Mouse (Mus musculus): ENCODE measurements around the gene Gm5447.

Gm5447 gene

DNA sequence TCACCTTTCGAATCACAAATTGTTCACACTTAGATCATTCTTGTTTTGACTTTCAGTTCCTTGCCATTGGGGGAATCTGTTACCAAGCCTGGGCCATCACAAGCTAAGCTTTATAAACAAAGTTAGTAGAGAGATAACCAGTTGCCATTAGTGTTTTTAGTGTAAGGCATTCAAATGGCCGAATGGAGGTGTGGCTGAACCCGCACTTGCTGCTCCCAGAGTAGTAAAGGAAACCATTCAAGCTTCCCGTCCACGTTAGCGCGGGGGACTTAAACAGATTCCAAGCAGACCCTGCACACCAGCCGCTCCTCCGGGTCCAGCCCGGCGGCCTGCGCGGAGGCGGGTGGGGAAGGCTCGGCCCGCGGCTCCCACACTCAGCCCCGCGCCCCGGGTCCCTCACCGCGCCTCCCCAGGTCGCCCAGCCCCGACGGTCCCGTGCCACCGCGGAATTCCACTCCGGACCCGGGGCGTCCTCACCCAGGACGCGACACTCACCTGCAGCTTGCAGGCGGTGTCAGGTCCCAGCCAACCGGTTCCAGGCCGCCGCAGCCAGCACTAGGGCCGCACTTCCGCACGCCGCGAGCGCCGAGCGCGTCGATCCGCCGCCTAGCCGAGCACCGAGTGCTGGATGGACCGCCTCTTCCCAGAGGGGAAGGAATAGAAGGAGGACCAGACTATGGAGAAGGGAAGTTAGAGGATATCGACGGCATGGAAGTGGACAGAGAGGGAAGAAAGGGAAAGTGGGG is at the start of gene Gm5447, which contains the start of gene Exoc2:
TSS of gene Gm5447 (plus strand) at position 704 of the 746 bp plus-strand sequence.
TSS of gene Exoc2 (minus strand) at position 593 of the 746 bp plus-strand sequence.
- DNase-seq (ENCODE audit: low read depth, low spot score), result peak; percentile 89

DNA sequence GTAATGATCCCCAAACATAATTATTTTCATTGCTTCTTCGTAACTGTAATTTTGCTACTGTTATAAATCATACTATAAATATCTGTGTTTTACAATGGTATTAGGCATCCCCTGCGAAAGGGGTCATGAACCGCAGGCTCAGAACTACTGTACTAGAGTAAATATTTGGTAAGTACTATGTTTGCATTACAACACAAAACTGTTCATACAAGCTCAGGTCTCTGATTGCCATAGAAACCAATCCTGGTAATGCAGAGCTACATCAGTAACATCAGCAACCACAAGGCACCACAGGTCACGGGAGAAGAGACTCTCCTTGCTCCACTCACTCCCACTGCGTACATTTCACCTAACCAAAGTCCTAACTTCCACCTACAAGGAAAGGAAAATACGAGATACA is 49.7 kb upstream of the Gm5447 start:
- DNase-seq (ENCODE audit: low read depth, low spot score), result no peak

- no peak for DNase-seq (ENCODE audit: low read depth, low spot score)
These were observed 44.9 kb upstream of the Gm5447 start for GRCm38 (mm10) chr13:30929119-30929518.

- DNase-seq (ENCODE audit: low read depth, low spot score), result no peak
These were observed 42.4 kb upstream of the Gm5447 start for GRCm38 (mm10) chr13:30931613-30932012.

- no peak for DNase-seq (ENCODE audit: low read depth, low spot score)
These were observed 41.0 kb upstream of the Gm5447 start for GRCm38 (mm10) chr13:30932972-30933371.

GRCm38 (mm10) chr13:30945788-30946187 is 28.2 kb upstream of the Gm5447 start:
- DNase-seq (ENCODE audit: low read depth, low spot score), result no peak

DNA sequence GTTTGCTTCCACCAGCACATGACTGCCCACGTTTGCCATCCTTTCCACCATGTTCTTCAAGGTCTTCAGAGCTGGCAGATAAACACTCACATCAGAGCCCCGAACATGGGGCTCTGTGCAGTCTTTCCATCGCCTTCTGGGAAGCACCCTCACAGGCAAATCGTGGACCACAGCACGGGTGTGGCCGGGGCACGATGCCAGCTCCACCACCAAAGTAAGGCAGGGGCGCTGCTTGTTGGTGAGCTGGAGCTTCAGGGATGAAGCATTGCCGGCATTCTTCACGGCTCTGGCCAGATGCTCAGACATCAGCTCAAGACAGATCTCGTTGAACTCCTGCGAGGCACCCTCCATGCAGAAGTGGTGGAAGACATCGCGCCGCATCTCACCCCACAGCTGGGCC is 26.9 kb upstream of the Gm5447 start:
- no peak for DNase-seq (ENCODE audit: low read depth, low spot score)

GRCm38 (mm10) chr13:30947540-30947939 is 26.5 kb upstream of the Gm5447 start, which contains the start of gene Hus1b:
Gene Hus1b, minus strand, starts transcription at chr13:30947759.
- no peak for DNase-seq (ENCODE audit: low read depth, low spot score)

DNA sequence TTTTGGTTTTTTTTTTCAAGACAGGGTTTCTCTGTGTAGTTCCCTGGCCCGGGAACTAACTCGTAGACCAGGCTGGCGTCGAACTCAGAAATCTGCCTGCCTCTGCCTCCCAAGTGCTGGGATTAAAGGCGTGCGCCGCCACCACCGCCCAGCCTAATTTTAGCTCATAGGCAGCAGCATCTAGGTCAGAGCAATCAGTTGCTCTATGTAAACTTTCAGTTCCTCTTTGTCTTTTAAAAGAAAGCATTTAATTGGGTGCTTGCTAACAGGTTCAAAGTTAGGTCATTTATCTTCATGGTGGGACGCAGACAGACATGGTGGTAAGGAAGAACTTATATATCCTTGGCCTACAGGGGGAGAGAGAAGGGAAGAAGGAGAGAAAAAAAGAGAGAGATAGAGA is 24.8 kb upstream of the Gm5447 start:
- DNase-seq (ENCODE audit: low read depth, low spot score), result no peak

DNA sequence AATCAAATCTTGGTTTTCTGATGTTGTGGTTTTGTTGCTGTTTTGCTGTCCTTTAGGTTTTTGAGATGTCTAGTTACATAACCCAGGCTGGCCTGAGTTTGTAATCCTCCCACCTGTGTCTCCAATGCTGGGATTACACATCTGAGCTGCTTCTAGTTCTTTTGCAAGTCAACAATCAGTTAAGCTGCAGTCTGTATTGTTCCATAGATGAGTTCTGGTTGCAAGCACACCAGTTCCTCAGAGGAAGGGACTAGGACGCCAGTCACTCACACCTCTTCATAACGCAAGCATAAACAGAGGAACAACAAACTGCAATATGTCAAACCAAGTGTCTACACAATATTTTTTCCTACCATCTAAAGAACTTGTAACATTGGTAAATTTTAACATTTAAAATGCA is 22.0 kb upstream of the Gm5447 start:
- no peak for DNase-seq (ENCODE audit: low read depth, low spot score)

- no peak for DNase-seq (ENCODE audit: low read depth, low spot score)
These were observed 20.4 kb upstream of the Gm5447 start for GRCm38 (mm10) chr13:30953580-30953979.

DNA sequence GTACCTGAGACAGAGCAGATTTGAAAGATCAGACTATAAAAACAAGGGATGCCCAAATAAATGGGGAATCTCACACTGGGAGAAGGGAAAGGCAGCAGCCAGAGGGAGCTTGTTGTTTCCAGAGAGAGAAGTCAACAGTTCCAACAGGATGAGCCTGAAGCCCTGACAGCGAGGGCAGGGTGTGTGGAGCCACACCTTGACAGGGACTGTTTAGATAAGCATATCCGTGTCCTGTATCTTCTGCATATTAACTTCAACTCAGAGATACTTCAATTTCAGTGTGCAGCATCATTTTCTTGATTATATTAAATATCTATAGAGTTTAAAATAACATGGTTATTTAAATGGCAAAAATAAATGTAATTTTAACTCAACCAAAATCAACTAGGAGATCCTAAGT is 13.3 kb upstream of the Gm5447 start:
- no peak for DNase-seq (ENCODE audit: low read depth, low spot score)

- no peak for DNase-seq (ENCODE audit: low read depth, low spot score)
These were observed 12.1 kb upstream of the Gm5447 start for GRCm38 (mm10) chr13:30961932-30962331.

DNA sequence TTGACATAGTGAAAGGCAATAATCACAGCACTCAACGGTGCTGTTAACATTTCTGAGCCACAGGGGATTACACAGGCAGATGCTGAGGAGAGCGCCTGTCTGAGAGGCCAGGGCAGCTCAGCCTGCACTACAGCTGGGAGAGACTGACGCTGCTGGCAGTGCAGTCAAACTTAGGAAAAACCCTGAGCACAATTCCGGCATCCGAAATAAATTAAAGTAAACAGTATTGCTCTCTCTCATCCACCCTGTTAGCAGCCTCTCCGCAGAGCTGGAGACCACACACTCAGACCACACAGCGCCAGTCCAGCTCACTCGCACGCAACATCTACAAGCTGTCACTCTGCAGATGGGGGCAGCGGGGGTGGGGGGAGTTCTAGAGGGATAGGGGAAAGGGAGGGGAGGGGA is 7.5 kb upstream of the Gm5447 start:
- peak; percentile 73 for DNase-seq (ENCODE audit: low read depth, low spot score)

GRCm38 (mm10) chr13:30968311-30968710 is 5.7 kb upstream of the Gm5447 start:
- no peak for DNase-seq (ENCODE audit: low read depth, low spot score)

- no peak for DNase-seq (ENCODE audit: low read depth, low spot score)
These were observed 3.0 kb upstream of the Gm5447 start for GRCm38 (mm10) chr13:30971047-30971446.

- DNase-seq (ENCODE audit: low read depth, low spot score), result no peak
These were observed 1.9 kb upstream of the Gm5447 start for GRCm38 (mm10) chr13:30972102-30972501.

DNA sequence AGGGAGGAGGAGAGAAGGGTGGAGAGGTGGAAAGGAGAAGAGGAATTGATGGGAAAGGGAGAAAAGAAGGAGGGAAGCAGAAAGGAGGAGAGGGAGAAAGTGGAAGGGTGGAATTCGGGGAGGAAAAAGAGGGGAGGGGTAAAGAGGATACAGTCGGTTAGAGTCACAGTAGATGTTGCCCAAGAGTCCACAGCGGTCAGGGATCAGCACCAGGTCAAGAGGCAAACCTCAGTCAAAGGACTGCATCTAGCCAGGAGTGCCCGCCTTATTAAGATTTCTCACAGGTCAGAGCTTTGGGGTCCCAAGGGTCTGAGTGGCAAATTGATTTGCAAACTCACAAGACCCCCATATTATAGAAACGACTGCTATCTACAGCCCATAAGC is 235 bp downstream of the Gm5447 start:
- DNase-seq (ENCODE audit: low read depth, low spot score), result no peak

GRCm38 (mm10) chr13:30976536-30977084 is 2.6 kb downstream of the Gm5447 start:
- no peak for DNase-seq (ENCODE audit: low read depth, low spot score)

DNA sequence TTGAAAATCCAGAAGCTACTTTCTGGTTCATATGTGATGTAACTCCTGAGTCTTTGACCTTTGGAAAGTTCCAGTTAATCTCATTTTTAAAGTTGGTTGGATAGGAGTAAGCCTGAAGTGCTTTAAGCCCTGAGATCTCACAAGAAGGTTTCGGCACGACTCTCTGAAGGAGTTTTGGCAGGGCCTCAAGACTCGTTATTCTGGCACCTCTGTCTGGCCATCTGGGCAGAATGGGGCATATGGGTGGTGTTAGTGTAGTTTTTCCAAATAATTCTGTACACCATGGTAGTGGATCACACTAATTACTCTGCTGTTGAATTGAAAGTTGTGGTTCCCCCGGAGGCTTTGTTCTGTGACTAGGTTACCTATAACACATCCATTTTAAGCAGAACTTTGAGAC is 4.2 kb downstream of the Gm5447 start:
- DNase-seq (ENCODE audit: low read depth, low spot score), result no peak

- DNase-seq (ENCODE audit: low read depth, low spot score), result no peak
These were observed 7.7 kb downstream of the Gm5447 start for GRCm38 (mm10) chr13:30981666-30982065.

DNA sequence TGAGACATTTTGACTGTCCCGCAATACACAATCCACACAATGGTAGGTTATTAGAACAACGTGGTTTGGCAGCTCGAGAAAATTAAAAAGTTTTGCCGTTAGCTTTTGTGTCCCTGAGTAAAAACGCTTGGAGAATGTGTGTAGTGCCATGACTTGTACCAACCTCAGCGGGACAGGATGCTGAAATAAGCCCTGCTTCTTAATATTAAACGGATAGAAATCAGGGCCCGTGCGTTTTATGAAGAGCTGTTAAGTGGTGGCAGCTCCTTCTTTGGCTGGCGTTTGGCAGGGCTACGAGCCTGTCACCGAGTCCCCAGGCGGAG is 11.2 kb downstream of the Gm5447 start:
- no peak for DNase-seq (ENCODE audit: low read depth, low spot score)

Measured in mesoderm, embryonic 11.5 days (tissue).